Mouse (Mus musculus): Measurements from ENCODE around the gene Pgpep1.

GRCm38 (mm10) chr8:70689892-70690390 is 29.8 kb upstream of the Pgpep1 start:
- TF ChIP-seq EP300 (IDR thresholded peaks at IDR 0.05; ENCODE audit: insufficient read depth, low read depth, low read length): no peak
- TF ChIP-seq CTCF (IDR thresholded peaks at IDR 0.05; ENCODE audit: low read depth, low read length): no peak
- TF ChIP-seq POLR2A (IDR thresholded peaks at IDR 0.05; ENCODE audit: insufficient read depth, low read length): no peak

All from ES-Bruce4 (cell line).